ENCODE assay signal across 10 mouse cellular contexts in the genomic region with DNA sequence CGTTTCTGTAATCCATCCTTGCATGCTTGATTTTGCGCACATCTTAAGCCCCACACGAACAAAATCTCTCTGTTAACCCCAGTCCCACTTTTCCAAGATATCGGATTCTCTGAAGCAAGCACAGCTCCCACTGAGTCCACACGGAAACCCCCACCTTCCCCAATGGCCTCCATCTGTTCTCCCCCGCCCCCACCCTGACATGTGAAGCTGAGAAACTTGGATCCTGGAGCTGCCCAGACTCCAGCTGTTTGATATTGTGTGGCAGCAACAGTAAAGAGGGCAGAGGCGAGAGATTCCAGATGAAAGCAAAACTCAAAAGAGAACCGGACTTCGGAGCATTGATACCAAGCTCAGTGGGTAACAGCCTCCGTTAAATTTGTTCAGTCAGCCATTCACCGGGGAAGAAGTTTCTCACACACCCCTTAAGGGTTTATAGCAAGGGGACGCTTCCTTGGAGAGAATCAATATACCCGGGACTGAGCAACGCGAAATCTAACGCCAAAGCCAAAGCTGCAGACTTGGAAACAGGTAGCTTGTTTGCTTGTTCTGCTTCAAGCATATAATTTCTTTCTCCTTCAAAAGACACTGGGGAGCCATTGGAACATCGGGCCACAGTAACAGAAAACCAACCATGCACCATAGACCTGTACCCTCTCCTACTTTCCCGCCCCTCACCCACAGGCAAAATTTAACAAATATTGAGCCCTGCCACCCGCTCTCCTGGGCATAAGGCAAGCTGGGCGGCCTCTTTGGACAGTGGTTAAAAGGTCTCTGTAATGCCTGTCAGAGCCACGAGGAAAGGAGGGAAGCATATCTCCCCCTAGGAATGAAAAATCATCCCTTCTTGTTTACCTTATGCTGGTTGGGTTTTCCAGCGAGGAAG. TPM values are rescaled to one million over a fixed set of nuclear protein-coding genes. Genes with fewer than 3 reads are reported as not detected.
A peak's percentile ranks its signal among the peaks of the same experiment; 100 is the strongest.
DNase-seq lines count a peak whose midpoint lies in the region; ATAC-seq and TF ChIP-seq lines count a peak whose summit lies in the region.
"Had no signal": no experiment of that assay in that cellular context is flagged by ENCODE, and none has a peak within 500 bp of the region (broad histone marks: within the 10 kb centered on the region; RNA-seq: fewer than 3 reads in every experiment).

No protein-coding gene starts in this region.

- ATAC-seq in forebrain, embryonic 16.5 days: 0 out of 2 replicates have a peak, but pooled peaks have one; percentile 18
- peak; percentile 58; the same call in 1 of the 2 replicates for ATAC-seq in midbrain, embryonic 14.5 days (ENCODE audit: low FRiP score, low TSS enrichment)
- ATAC-seq: CD4-positive, CD25-positive, alpha-beta regulatory T cell, adult 4 months; intestine, embryonic 16.5 days had no signal

- H3K36me3 ChIP-seq in forebrain, embryonic 16.5 days (ENCODE audit: control insufficient read depth, insufficient read depth): no peaks in the 10 kb centered on the region
- no peaks in the 10 kb centered on the region for H3K36me3 ChIP-seq in midbrain, embryonic 14.5 days (ENCODE audit: control insufficient read depth, insufficient read depth, low read length)

- H3K27me3 ChIP-seq in forebrain, embryonic 16.5 days (replicated peaks; ENCODE audit: control insufficient read depth, insufficient read depth, low read length): no peaks in the 10 kb centered on the region
- no peaks in the 10 kb centered on the region for H3K27me3 ChIP-seq in midbrain, embryonic 14.5 days (ENCODE audit: control insufficient read depth, insufficient read depth, low read length)

- intact Hi-C loops in left cerebral cortex, postnatal 10 days (cut with DNase I): no loop called here

- peaks cover 8% of the 10 kb centered on the region for H3K4me1 ChIP-seq in forebrain, embryonic 16.5 days (replicated peaks; ENCODE audit: control insufficient read depth, insufficient read depth, low read length)
- peaks cover 10% of the 10 kb centered on the region for H3K4me1 ChIP-seq in midbrain, embryonic 14.5 days (ENCODE audit: control insufficient read depth, insufficient read depth, low read length)

- peak overlapping the region; percentile 49 for H3K4me2 ChIP-seq in forebrain, embryonic 16.5 days (ENCODE audit: low read length)
- peak overlapping the region; percentile 47 for H3K4me2 ChIP-seq in midbrain, embryonic 14.5 days (ENCODE audit: low read length)

- no peak overlapping the region for H3K27ac ChIP-seq in forebrain, embryonic 16.5 days (ENCODE audit: low read length)
- H3K27ac ChIP-seq in midbrain, embryonic 14.5 days (replicated peaks; ENCODE audit: low read depth, low read length): peak overlapping the region; percentile 53

- H3K9me3 ChIP-seq in forebrain, embryonic 16.5 days (ENCODE audit: control insufficient read depth, low read length): no peaks in the 10 kb centered on the region
- no peaks in the 10 kb centered on the region for H3K9me3 ChIP-seq in midbrain, embryonic 14.5 days (ENCODE audit: control insufficient read depth, low read length)

- no peak for TF ChIP-seq POLR2A in brain, embryonic 14.5 days (IDR thresholded peaks at IDR 0.05; ENCODE audit: borderline replicate concordance, extremely low read depth, insufficient read depth, insufficient read length, poor library complexity, severe bottlenecking)

- 0 out of 2 replicates have a peak overlapping the region, but pooled peaks have one; percentile 15 for H3K4me3 ChIP-seq in forebrain, embryonic 16.5 days (replicated peaks; ENCODE audit: low read length)
- H3K4me3 ChIP-seq in midbrain, embryonic 14.5 days (replicated peaks; ENCODE audit: low read depth, low read length): no peak overlapping the region; the same call in 1 of the 2 replicates

- H3K9ac ChIP-seq in forebrain, embryonic 16.5 days (replicated peaks; ENCODE audit: low read depth, low read length): peak overlapping the region; percentile 11
- H3K9ac ChIP-seq in midbrain, embryonic 14.5 days (replicated peaks; ENCODE audit: low read length): no peak overlapping the region; the same call in 1 of the 2 replicates

- peak; percentile 75 for DNase-seq in heart, adult 11 months
- no peak for DNase-seq in heart, adult 18-20 months
- DNase-seq in brain, embryonic 14.5 days (ENCODE audit: low read depth): peak; percentile 79
- DNase-seq in midbrain, embryonic 14.5 days: peak; percentile 67
- DNase-seq in thymus, postnatal 14 days: no peak
- DNase-seq in adrenal gland, postnatal 4 days (ENCODE audit: low spot score in 2 of 2): no peak
- DNase-seq in left cerebral cortex, postnatal 10 days (ENCODE audit: extremely low spot score in 1 of 2, low spot score in 2 of 2): no peak

- no peak for TF ChIP-seq CTCF in brain, embryonic 14.5 days (IDR thresholded peaks at IDR 0.05; ENCODE audit: borderline replicate concordance, extremely low read depth, insufficient read depth, insufficient read length)

- WGBS in forebrain, embryonic 16.5 days: 23% methylated on average over 22 of the region's 22 CpGs
- WGBS in midbrain, embryonic 14.5 days: 14% methylated on average over 22 of the region's 22 CpGs

RNA-seq across cellular contexts. Expression of a gene that starts 6.9 kb away (rescaled TPM):
- 1 to 10 TPM; 3.5 to 4.8 TPM for total RNA-seq in heart, adult 18-20 months (2021)
- polyA plus RNA-seq in brain, embryonic 14.5 days (2012; rRNA removed): 20.2 and 20.5 TPM in 2 replicates
- 15.2 and 17.6 TPM in 2 replicates for polyA plus RNA-seq in forebrain, embryonic 16.5 days (2015; fragmentation: Nextera tagmentation; extraction: Ambion mirVana)
- 14.1 and 22.6 TPM in 2 replicates for polyA plus RNA-seq in midbrain, embryonic 14.5 days (2014; fragmentation: Nextera tagmentation; extraction: Ambion mirVana)
- 10 to 100 TPM; 42.4 to 49.7 TPM for total RNA-seq in adrenal gland, postnatal 4 days (2021)
- total RNA-seq in left cerebral cortex, postnatal 10 days (2021): 10 to 100 TPM; 20.4 to 21.4 TPM

Comparison
In these comparisons a context has a peak if more than half of its experiments do, and no peak if none do; other contexts are left out.
1. DNase-seq: peak in heart, adult 11 months (single experiment), brain, embryonic 14.5 days (single experiment) and midbrain, embryonic 14.5 days (single experiment); none in heart, adult 18-20 months (0 of 2), thymus, postnatal 14 days (single experiment), adrenal gland, postnatal 4 days (0 of 2) and left cerebral cortex, postnatal 10 days (0 of 2).